Mouse (Mus musculus) liver, adult 2 months (tissue): ENCODE results near the gene Lmx1b. TPM values are rescaled to one million over a fixed set of nuclear protein-coding genes. Genes with fewer than 3 reads are reported as not detected.

Experiments used
- DNase-seq: peaks from one replicate; pipeline ENCODE4 v3.0.0-alpha.2; 2011; ENCODE audit warnings: low read depth, low spot score; ENCODE audit errors: extremely low read depth
- H3K27ac ChIP-seq: fragments of 200-500 bp; replicated peaks from 2 replicates; pipeline ENCODE4 v1.5.1; 2012; ENCODE audit warnings: low read depth, mild to moderate bottlenecking, control low read depth, inconsistent platforms, low read length; ENCODE audit not compliant: insufficient read depth
- H3K27me3 ChIP-seq: fragments of 200-500 bp; 2 replicates; pipeline ENCODE4 v1.6.1; 2012; ENCODE audit warnings: mild to moderate bottlenecking, moderate library complexity, low read length, inconsistent platforms; ENCODE audit not compliant: control insufficient read depth, insufficient read depth
- H3K36me3 ChIP-seq: fragments of 200-500 bp; 2 replicates; pipeline ENCODE4 v1.6.1; 2012; ENCODE audit warnings: low read length, inconsistent platforms; ENCODE audit not compliant: control insufficient read depth, insufficient read depth
- H3K4me1 ChIP-seq: fragments of 200-500 bp; 2 replicates; pipeline ENCODE4 v1.6.1; 2011; ENCODE audit warnings: low read length; ENCODE audit not compliant: control insufficient read depth, insufficient read depth
- H3K4me3 ChIP-seq: fragments of 200-500 bp; 2 replicates; pipeline ENCODE4 v1.5.1; 2011; ENCODE audit warnings: low read depth, mild to moderate bottlenecking, control low read depth, low read length, moderate library complexity; ENCODE audit not compliant: insufficient read depth
- H3K79me2 ChIP-seq: fragments of 200-500 bp; 2 replicates; pipeline ENCODE4 v1.6.1; 2012; ENCODE audit warnings: inconsistent platforms, mild to moderate bottlenecking, low read length, moderate library complexity; ENCODE audit not compliant: control insufficient read depth, insufficient read depth
- H3K9ac ChIP-seq: fragments of 200-500 bp; 2 replicates; pipeline ENCODE4 v1.6.1; 2012; ENCODE audit warnings: low read depth, mild to moderate bottlenecking, control low read depth, inconsistent platforms, low read length
- CTCF ChIP-seq: fragments of 200-500 bp; IDR thresholded peaks from 2 replicates; pipeline ENCODE4 v1.5.1; 2011; ENCODE audit warnings: low read depth, low read length, control low read depth
- POLR2A ChIP-seq: fragments of 200-500 bp; IDR thresholded peaks from 2 replicates; pipeline ENCODE4 v1.6.1; 2011; ENCODE audit warnings: low read length, control low read depth; ENCODE audit not compliant: insufficient read depth; ENCODE audit errors: extremely low read depth
- WGBS: fragments of 180-500 bp; shearing (Covaris S2); methylation state at CpG from one replicate; pipeline ENCODE4 v1.1.7; 2018; 5-methylcytosine and 5-hydroxymethylcytosine counted together
- polyA plus RNA-seq: library from polyadenylated mRNA; depleted of rRNA; stranded (reverse); fragments of >200 nt; gene quantifications from 2 replicates; pipeline ENCODE4 v1.2.3, GENCODE M21; 2012
- total RNA-seq: library from RNA; depleted of rRNA; stranded (reverse); fragments of >200 nt; gene quantifications from 2 replicates; pipeline ENCODE4 v1.2.3, GENCODE M21; 2014

The Lmx1b gene
- total and polyA plus RNA-seq, 2 experiments, result not detected

DNA sequence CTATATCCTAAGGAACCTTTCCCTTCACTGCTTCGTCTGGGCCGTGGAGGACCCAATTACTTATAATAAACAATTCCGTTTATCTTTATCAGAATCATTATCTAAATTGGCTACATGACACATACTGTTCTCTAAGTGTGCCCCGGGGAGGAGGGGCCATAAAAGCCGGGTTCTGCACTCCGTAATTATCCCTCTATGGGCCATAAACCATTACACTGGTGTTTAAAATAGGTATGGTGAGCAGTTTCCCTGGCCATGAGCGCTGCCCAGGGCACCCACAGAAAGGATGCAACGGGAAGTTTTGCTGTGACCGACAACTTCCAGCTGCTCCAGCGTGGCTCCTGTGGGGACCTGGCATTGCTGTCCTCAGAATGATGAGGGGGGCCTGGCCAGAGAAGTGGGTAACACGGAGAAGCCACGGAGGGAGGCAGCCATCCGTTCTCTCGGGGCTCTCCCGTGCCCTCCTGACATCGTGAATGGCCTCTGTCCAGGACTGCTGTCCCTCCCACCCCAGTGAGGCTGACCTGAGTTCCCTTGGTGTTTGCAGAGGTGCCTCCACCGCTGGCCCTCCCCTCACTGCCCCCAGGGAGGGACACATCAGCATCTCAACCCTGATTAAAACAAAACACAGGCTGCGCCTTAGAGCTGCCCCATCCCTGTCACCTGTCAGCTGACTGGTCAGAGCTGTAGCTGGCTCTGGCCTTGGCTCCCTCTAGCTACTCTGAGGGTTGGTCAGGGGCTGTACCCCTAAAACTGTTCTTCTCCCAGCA, 34.6 kb downstream of the Lmx1b start:
- no peak overlapping the region for H3K9ac ChIP-seq
- H3K27me3 ChIP-seq, result peaks cover 3% of the 10 kb centered on the region; the same call in 1 of the 2 replicates
- H3K79me2 ChIP-seq, result no peaks in the 10 kb centered on the region
- WGBS, result 25% methylated on average over 18 of the region's 18 CpGs
- no peaks in the 10 kb centered on the region for H3K4me1 ChIP-seq
- no peak overlapping the region for H3K27ac ChIP-seq
- no peak for DNase-seq
- H3K4me3 ChIP-seq, result no peak overlapping the region
- no peaks in the 10 kb centered on the region for H3K36me3 ChIP-seq
- TF ChIP-seq CTCF, result no peak
- TF ChIP-seq POLR2A, result no peak

- Histone ChIP-seq H3K4me3 (no peak overlapping the region), H3K36me3 (no peaks in the 10 kb centered on the region), H3K9ac (no peak overlapping the region), H3K27me3 (peaks cover 3% of the 10 kb centered on the region; the same call in 1 of the 2 replicates), H3K79me2 (no peaks in the 10 kb centered on the region), H3K27ac (no peak overlapping the region), H3K4me1 (no peaks in the 10 kb centered on the region)
- no peak for DNase-seq
- TF ChIP-seq POLR2A, result no peak
- no peak for TF ChIP-seq CTCF
- WGBS, result 54% methylated on average over 7 of the region's 7 CpGs
These were observed 35.3 kb downstream of the Lmx1b start for GRCm38 (mm10) chr2:33604846-33605486.

GRCm38 (mm10) chr2:33600520-33600919, 39.8 kb downstream of the Lmx1b start:
- Histone ChIP-seq H3K27me3 (no peaks in the 10 kb centered on the region), H3K36me3 (no peaks in the 10 kb centered on the region), H3K4me3 (no peak overlapping the region), H3K79me2 (no peaks in the 10 kb centered on the region), H3K9ac (no peak overlapping the region), H3K27ac (no peak overlapping the region), H3K4me1 (no peaks in the 10 kb centered on the region)
- WGBS, result 67% methylated on average over 6 of the region's 6 CpGs
- TF ChIP-seq POLR2A, result no peak
- TF ChIP-seq CTCF, result no peak
- no peak for DNase-seq

DNA sequence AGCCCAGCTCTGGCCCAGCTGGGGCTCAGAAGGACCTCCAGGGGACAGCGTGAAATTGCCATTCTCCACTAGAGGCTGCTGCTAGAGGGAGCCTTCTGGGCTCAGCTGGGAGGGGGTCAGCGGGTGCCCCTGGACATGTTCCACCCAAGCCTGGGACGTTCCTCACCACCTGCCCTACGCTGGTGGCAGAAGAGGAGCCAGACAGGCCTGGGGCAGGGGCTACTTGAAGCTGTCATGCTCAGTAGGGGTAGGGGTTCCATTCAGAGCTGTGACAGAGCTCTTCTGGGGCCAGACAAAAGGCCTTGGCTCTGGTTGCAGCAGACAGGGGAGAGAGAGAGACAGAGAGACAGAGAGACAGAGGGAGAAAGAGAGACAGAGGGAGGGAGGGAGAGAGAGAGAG, 42.9 kb downstream of the Lmx1b start:
- no peak overlapping the region for H3K9ac ChIP-seq
- no peak for TF ChIP-seq POLR2A
- TF ChIP-seq CTCF, result no peak
- no peaks in the 10 kb centered on the region for H3K79me2 ChIP-seq
- no peak overlapping the region for H3K27ac ChIP-seq
- no peaks in the 10 kb centered on the region for H3K27me3 ChIP-seq
- WGBS, result 77% methylated on average over 4 of the region's 4 CpGs
- no peak for DNase-seq
- H3K4me1 ChIP-seq, result no peaks in the 10 kb centered on the region
- H3K36me3 ChIP-seq, result no peaks in the 10 kb centered on the region
- no peak overlapping the region for H3K4me3 ChIP-seq

DNA sequence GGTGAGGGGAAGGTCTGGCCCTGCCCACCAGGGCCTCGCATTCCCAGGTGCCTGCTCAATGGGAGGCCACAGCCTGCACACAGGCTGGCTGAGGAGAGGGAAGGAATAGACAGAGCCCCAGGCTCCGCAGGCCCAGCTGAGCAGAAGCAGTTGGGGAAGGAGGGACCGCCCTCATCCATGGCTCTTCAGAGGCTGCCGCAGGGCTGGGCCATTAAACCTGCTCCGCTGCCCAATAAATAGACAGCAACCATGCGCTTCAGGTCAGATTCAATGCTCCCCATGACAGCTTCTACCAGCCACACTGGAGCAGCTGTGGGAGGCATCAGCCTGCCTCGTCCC, 45.3 kb downstream of the Lmx1b start:
- Histone ChIP-seq H3K9ac (no peak overlapping the region), H3K27ac (no peak overlapping the region), H3K4me3 (no peak overlapping the region), H3K4me1 (no peaks in the 10 kb centered on the region), H3K79me2 (no peaks in the 10 kb centered on the region), H3K27me3 (no peaks in the 10 kb centered on the region), H3K36me3 (no peaks in the 10 kb centered on the region)
- TF ChIP-seq POLR2A (no peak), CTCF (no peak)
- WGBS, result 75% methylated on average over 7 of the region's 7 CpGs
- DNase-seq, result no peak
